Mouse (Mus musculus): ENCODE results near the gene Nid1. TPM values are rescaled to one million over a fixed set of nuclear protein-coding genes. Genes with fewer than 3 reads are reported as not detected.

The Nid1 gene
- polyA plus RNA-seq, 1 experiment from 2014 or later = 20.7 TPM

DNA sequence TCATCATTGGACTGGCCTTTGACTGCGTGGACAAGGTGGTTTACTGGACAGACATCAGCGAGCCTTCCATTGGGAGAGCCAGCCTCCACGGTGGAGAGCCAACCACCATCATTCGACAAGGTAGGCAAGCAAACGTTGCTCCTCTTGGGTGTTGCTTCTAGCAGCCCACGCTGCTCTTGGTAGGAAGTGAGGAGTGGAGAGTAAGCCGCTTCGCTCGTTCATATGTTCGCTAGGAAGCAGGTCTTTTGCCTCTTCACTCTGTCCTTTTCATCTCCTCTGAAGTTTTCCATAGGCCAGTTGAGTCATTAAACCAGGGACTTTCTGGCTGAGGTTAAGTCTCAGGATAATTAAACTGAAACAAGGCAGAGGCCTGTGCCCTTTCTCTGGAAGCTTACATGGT, 65.1 kb downstream of the Nid1 start:
- H3K4me1 ChIP-seq (replicated peaks; ENCODE audit: control insufficient read depth, insufficient read depth, low read length) = no peaks in the 10 kb centered on the region
- WGBS = 92% methylated on average over 10 of the region's 10 CpGs
- no peak overlapping the region for H3K4me2 ChIP-seq (ENCODE audit: low read length)
- H3K9me3 ChIP-seq (ENCODE audit: control insufficient read depth, low read length) = no peaks in the 10 kb centered on the region
- no peak overlapping the region for H3K4me3 ChIP-seq (replicated peaks; ENCODE audit: low read length)
- H3K9ac ChIP-seq (replicated peaks; ENCODE audit: low read depth, low read length) = no peak overlapping the region
- H3K27ac ChIP-seq (ENCODE audit: low read length) = no peak overlapping the region
- H3K36me3 ChIP-seq (ENCODE audit: control insufficient read depth, insufficient read depth) = no peaks in the 10 kb centered on the region
- ATAC-seq = no peak
- H3K27me3 ChIP-seq (replicated peaks; ENCODE audit: control insufficient read depth, insufficient read depth, low read length) = no peaks in the 10 kb centered on the region

DNA sequence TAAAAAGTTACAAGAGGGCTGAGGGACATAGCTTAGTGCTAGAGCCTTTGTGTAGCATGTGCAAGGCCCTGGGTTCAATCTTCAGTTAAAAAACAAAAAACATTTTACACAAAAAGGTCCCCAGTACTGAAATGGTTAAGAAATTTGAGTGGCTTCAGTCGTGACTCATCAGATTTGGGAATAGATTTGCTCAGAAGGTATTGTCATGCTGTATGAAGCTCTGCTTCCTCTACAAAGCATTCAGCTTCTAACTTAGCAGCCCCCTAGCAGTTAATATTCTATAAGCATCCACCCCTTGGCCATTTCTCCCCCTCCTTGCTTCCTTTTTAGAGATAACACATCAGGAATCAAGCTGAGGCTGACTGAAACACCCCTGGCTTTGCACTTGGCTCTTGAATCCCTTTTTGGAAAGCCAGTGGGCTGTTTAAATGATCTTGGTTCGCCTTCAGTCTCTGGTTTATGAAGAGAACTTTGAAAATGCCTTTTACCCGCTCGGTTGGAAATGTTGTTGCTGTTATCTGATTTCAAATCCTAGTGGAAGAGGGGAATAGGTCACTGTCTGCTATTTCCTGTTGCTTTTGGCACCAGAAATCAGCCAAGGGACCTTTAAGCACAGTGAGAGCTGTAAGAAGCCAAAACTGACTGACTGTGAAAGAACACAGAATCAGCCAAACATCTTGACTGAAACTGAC, 66.5 kb downstream of the Nid1 start:
- no peaks in the 10 kb centered on the region for H3K27me3 ChIP-seq (replicated peaks; ENCODE audit: control insufficient read depth, insufficient read depth, low read length)
- ATAC-seq = no peak
- no peak overlapping the region for H3K27ac ChIP-seq (ENCODE audit: low read length)
- no peaks in the 10 kb centered on the region for H3K36me3 ChIP-seq (ENCODE audit: control insufficient read depth, insufficient read depth)
- H3K4me3 ChIP-seq (replicated peaks; ENCODE audit: low read length) = no peak overlapping the region
- H3K9ac ChIP-seq (replicated peaks; ENCODE audit: low read depth, low read length) = no peak overlapping the region
- 61% methylated on average over 4 of the region's 4 CpGs for WGBS
- no peaks in the 10 kb centered on the region for H3K9me3 ChIP-seq (ENCODE audit: control insufficient read depth, low read length)
- no peak overlapping the region for H3K4me2 ChIP-seq (ENCODE audit: low read length)
- no peaks in the 10 kb centered on the region for H3K4me1 ChIP-seq (replicated peaks; ENCODE audit: control insufficient read depth, insufficient read depth, low read length)

DNA sequence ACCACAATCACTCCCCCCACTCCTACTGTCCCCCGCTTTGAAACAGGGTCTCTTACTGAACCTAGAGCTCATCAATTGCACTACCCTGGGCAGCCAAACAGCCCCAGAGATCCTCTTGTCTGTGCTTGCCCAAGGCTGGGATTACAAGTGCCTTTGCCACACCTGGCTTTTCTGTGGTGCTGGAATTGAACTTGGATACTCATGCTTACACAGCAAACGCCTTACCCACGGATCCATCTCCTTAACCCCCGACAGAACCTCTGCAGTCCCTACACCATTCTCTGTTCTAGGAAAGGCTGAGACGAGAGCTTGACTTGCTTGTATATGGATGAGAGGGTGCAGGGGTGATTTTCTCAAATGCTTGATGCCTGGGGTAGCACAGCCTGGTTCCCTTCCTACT, 67.7 kb downstream of the Nid1 start:
- H3K4me2 ChIP-seq (ENCODE audit: low read length) = no peak overlapping the region
- WGBS = 88% methylated on average over 5 of the region's 5 CpGs

DNA sequence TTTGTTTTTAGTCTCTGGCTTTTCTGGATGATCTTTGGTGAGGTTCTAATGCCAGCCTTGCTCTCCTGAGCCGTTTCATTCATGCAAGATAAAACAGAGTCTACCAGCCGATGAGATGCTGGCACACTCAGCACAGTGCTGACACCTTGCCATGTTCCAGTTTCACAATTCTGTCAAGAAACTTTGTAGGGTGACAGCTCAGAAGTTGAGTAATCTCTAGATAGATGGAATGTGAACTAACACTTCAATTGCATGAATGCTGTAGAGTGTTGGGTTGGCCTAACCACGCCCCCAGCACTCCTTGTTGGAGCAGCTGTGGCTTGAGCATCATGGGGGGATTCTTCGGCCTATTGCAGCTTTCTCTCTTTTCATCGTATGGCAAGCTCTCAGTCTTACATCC, 69.2 kb downstream of the Nid1 start:
- no peaks in the 10 kb centered on the region for H3K27me3 ChIP-seq (replicated peaks; ENCODE audit: control insufficient read depth, insufficient read depth, low read length)
- no peak for ATAC-seq

More for the DNA sequence above, 67.7 kb downstream of the Nid1 start:
- ATAC-seq = no peak
- H3K36me3 ChIP-seq (ENCODE audit: control insufficient read depth, insufficient read depth) = no peaks in the 10 kb centered on the region
- no peaks in the 10 kb centered on the region for H3K4me1 ChIP-seq (replicated peaks; ENCODE audit: control insufficient read depth, insufficient read depth, low read length)
- no peak overlapping the region for H3K4me3 ChIP-seq (replicated peaks; ENCODE audit: low read length)
- H3K27ac ChIP-seq (ENCODE audit: low read length) = no peak overlapping the region
- no peaks in the 10 kb centered on the region for H3K9me3 ChIP-seq (ENCODE audit: control insufficient read depth, low read length)
- no peak overlapping the region for H3K9ac ChIP-seq (replicated peaks; ENCODE audit: low read depth, low read length)
- no peaks in the 10 kb centered on the region for H3K27me3 ChIP-seq (replicated peaks; ENCODE audit: control insufficient read depth, insufficient read depth, low read length)

DNA sequence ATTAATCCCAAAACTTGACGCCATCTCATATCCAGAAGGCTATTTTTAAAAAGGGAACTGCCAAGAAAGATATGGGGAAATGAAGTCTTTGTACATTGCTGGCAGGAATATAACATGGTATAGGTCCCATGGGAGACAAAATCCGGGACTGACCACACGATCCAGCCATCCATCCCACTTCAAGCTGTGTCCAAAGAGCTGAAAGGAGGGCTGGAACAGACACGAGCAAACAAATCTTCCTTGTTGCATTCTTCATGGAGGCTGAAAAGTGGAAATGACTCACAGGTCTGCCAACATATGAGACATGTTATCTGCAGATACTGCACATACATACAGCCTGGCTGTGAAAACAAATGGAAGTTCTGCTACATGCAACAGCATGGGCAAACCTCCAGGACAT, 77.5 kb downstream of the Nid1 start:
- Histone ChIP-seq H3K36me3 (ENCODE audit: control insufficient read depth, insufficient read depth) (no peaks in the 10 kb centered on the region), H3K27me3 (replicated peaks; ENCODE audit: control insufficient read depth, insufficient read depth, low read length) (no peaks in the 10 kb centered on the region), H3K4me2 (ENCODE audit: low read length) (no peak overlapping the region), H3K4me1 (replicated peaks; ENCODE audit: control insufficient read depth, insufficient read depth, low read length) (no peaks in the 10 kb centered on the region), H3K4me3 (replicated peaks; ENCODE audit: low read length) (no peak overlapping the region), H3K27ac (ENCODE audit: low read length) (no peak overlapping the region), H3K9me3 (ENCODE audit: control insufficient read depth, low read length) (no peaks in the 10 kb centered on the region), H3K9ac (replicated peaks; ENCODE audit: low read depth, low read length) (no peak overlapping the region)
- ATAC-seq = no peak
- 82% methylated on average over 4 of the region's 4 CpGs for WGBS

More for the DNA sequence above, 69.2 kb downstream of the Nid1 start:
- Histone ChIP-seq H3K27ac (ENCODE audit: low read length) (no peak overlapping the region), H3K36me3 (ENCODE audit: control insufficient read depth, insufficient read depth) (no peaks in the 10 kb centered on the region), H3K4me3 (replicated peaks; ENCODE audit: low read length) (no peak overlapping the region), H3K4me1 (replicated peaks; ENCODE audit: control insufficient read depth, insufficient read depth, low read length) (no peaks in the 10 kb centered on the region), H3K9ac (replicated peaks; ENCODE audit: low read depth, low read length) (no peak overlapping the region), H3K4me2 (ENCODE audit: low read length) (no peak overlapping the region), H3K9me3 (ENCODE audit: control insufficient read depth, low read length) (no peaks in the 10 kb centered on the region)
- WGBS = 84% methylated on average over 5 of the region's 5 CpGs

DNA sequence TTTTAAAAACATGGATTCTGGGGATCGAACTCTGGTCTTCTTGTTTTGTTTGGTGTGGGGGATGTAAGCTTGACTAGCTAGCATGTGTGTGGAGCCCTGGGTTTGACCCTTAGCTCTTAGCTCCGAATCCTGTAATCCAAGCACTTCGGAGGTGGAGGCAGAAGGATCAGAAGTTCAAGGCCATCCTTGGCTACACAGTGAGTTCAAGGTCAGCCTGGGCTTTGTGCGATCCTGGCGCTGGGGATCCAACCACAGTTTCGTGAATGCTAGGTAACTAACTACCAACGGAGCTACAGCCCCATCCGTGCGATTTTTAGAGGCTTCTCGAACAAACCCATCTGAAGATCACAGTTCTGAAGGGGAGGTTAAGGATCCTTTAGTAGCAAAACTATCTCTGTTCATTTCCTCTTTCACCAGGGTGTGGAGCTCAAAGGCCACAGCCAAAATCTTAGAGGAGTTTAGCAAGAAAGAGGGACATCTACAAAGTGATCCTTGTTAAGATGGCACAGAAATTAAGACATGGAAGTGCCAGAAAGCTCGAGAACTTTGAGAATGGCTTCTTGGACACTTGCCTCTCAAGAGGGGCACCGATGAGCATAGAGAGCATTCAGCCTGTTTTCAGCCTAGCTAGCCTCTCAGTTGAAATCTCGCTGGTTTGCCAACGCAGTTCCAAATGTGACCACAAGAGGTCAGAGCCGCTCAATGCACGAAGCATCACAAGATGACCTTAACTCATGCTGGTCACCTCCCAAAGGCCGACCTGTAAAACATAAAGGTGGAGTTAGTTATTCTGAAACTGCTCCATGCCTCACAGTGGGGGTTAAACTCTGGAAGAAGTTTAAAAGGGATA, 79.2 kb downstream of the Nid1 start:
- H3K4me3 ChIP-seq (replicated peaks; ENCODE audit: low read length) = no peak overlapping the region
- H3K27me3 ChIP-seq (replicated peaks; ENCODE audit: control insufficient read depth, insufficient read depth, low read length) = no peaks in the 10 kb centered on the region
- H3K9ac ChIP-seq (replicated peaks; ENCODE audit: low read depth, low read length) = no peak overlapping the region
- no peaks in the 10 kb centered on the region for H3K36me3 ChIP-seq (ENCODE audit: control insufficient read depth, insufficient read depth)
- peak; percentile 69 for ATAC-seq
- no peaks in the 10 kb centered on the region for H3K4me1 ChIP-seq (replicated peaks; ENCODE audit: control insufficient read depth, insufficient read depth, low read length)
- no peak overlapping the region for H3K27ac ChIP-seq (ENCODE audit: low read length)
- WGBS = 48% methylated on average over 17 of the region's 17 CpGs
- H3K9me3 ChIP-seq (ENCODE audit: control insufficient read depth, low read length) = no peaks in the 10 kb centered on the region
- no peak overlapping the region for H3K4me2 ChIP-seq (ENCODE audit: low read length)

DNA sequence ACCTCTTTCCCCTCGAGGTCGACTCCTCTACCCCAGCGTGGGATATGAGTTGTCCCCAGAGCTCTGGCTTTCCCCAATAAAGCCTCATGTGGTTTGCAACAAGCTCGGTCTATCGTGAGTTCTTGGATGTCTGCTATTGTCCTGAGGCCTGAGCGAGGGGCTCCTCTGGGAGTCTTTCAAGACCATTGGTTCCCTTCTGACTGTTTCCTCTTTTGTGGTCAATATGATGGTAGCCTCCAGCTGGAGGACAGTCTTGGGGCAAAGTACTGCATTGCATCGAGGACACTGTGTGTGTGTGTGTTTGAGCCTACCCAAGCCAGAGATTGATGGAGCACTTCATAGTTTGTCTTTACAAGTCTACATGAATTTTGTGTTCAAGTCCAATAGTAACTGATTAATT, 80.8 kb downstream of the Nid1 start:
- 92% methylated on average over 7 of the region's 7 CpGs for WGBS
- ATAC-seq = no peak

DNA sequence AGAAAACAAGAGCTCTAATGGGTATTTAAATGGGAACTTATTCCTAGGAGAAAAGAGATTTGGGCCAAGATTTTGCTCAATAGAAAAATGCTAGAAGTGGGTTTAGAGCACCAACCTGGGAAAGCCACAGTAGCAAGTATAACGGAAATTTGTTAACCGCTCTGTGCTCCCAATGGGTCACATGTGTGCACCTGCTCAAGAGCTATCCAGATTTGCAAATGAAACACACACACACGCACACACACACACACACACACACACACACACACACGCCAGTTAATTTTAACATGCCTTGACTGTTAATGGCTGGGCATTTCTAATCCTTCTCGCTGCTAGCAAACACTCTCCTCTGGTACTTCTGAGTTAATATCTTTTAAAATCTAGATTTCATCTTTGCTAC, 83.1 kb downstream of the Nid1 start:
- H3K27me3 ChIP-seq (replicated peaks; ENCODE audit: control insufficient read depth, insufficient read depth, low read length) = no peaks in the 10 kb centered on the region
- no peak overlapping the region for H3K9ac ChIP-seq (replicated peaks; ENCODE audit: low read depth, low read length)
- H3K4me3 ChIP-seq (replicated peaks; ENCODE audit: low read length) = no peak overlapping the region
- 95% methylated on average over 5 of the region's 5 CpGs for WGBS
- no peak for ATAC-seq
- no peak overlapping the region for H3K27ac ChIP-seq (ENCODE audit: low read length)
- H3K4me1 ChIP-seq (replicated peaks; ENCODE audit: control insufficient read depth, insufficient read depth, low read length) = 0 out of 2 replicates have a peak, but pooled peaks cover 2% of the 10 kb centered on the region
- no peaks in the 10 kb centered on the region for H3K36me3 ChIP-seq (ENCODE audit: control insufficient read depth, insufficient read depth)
- H3K9me3 ChIP-seq (ENCODE audit: control insufficient read depth, low read length) = no peaks in the 10 kb centered on the region
- no peak overlapping the region for H3K4me2 ChIP-seq (ENCODE audit: low read length)

More for the DNA sequence above, 80.8 kb downstream of the Nid1 start:
- no peak overlapping the region for H3K4me2 ChIP-seq (ENCODE audit: low read length)
- H3K9ac ChIP-seq (replicated peaks; ENCODE audit: low read depth, low read length) = no peak overlapping the region
- no peaks in the 10 kb centered on the region for H3K4me1 ChIP-seq (replicated peaks; ENCODE audit: control insufficient read depth, insufficient read depth, low read length)
- H3K27me3 ChIP-seq (replicated peaks; ENCODE audit: control insufficient read depth, insufficient read depth, low read length) = no peaks in the 10 kb centered on the region
- no peak overlapping the region for H3K27ac ChIP-seq (ENCODE audit: low read length)
- no peaks in the 10 kb centered on the region for H3K36me3 ChIP-seq (ENCODE audit: control insufficient read depth, insufficient read depth)
- no peak overlapping the region for H3K4me3 ChIP-seq (replicated peaks; ENCODE audit: low read length)
- H3K9me3 ChIP-seq (ENCODE audit: control insufficient read depth, low read length) = no peaks in the 10 kb centered on the region

DNA sequence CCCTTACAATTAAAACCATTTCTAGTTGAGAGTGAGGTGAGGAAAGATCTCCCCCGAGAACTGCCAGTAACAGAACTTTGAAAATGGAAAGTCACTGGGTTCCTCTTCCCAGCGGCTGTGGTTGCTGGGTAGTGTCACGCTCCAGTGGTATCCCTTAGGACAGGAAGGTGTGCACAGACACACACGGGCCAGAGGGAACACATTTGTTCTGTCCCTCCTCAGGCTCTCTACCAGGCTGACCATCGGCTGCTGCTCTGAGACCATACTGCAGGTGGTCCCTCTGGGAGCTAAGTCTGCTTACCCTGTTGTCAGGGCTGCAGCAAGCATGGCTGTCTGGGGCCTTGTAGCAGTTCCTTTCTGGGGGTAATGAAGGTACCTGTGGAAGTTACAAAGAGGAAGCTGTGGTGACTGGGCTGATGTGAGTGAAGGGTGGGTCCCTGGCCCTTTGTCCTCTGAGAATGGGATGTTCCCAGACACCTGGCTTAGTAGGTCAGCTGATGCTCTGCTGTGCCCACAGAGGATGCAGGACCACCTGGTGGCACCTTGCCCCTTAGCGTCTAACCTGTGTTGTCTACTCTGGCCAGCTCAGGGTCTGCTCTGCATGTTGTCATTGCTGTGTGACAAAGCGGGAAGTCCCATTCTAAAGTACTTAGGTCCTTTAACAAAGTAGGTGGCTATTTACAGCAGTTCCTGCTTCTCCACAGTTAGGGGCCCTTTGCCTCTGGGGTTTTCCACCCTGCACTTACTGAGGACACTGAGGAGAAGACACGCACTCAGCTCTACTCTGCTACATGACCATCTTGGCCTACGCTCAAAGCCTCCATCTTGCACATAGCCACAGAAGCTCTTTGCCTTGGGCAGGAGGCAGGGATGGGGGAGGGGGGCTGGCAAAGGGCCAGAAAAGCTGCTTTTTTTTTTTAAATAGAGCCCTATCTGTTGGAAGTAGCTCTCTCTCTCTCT, 86.6 kb downstream of the Nid1 start:
- no peak overlapping the region for H3K4me3 ChIP-seq (replicated peaks; ENCODE audit: low read length)
- 82% methylated on average over 9 of the region's 9 CpGs for WGBS
- no peaks in the 10 kb centered on the region for H3K9me3 ChIP-seq (ENCODE audit: control insufficient read depth, low read length)
- no peak overlapping the region for H3K27ac ChIP-seq (ENCODE audit: low read length)
- no peak overlapping the region for H3K9ac ChIP-seq (replicated peaks; ENCODE audit: low read depth, low read length)
- peak; percentile 26; the same call in 1 of the 2 replicates for ATAC-seq
- 0 out of 2 replicates have a peak, but pooled peaks cover 2% of the 10 kb centered on the region for H3K4me1 ChIP-seq (replicated peaks; ENCODE audit: control insufficient read depth, insufficient read depth, low read length)
- no peaks in the 10 kb centered on the region for H3K27me3 ChIP-seq (replicated peaks; ENCODE audit: control insufficient read depth, insufficient read depth, low read length)
- H3K36me3 ChIP-seq (ENCODE audit: control insufficient read depth, insufficient read depth) = no peaks in the 10 kb centered on the region
- no peak overlapping the region for H3K4me2 ChIP-seq (ENCODE audit: low read length)
